In the genomic region with DNA sequence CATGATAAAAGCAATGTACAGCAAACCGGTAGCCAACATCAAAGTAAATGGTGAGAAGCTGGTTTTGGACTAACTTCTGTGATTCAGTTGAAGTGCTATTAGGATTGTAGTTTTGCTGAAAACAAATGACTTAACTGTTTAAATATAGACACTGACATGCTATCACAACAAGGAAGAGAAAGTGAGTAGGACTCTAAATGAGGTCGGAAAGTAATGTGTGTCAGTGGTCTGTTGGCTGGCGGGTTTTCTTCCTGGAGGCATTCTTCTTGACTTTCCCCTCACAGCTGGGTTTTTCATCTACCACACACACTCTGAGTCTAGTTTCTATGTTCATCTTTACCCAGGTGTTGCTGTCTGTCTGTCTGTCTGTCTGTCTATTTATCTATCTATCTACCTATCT, we compare ENCODE assay signal across 30 mouse cellular contexts.
"Had no signal": no experiment of that assay in that cellular context is flagged by ENCODE, and none has a peak within 500 bp of the region (broad histone marks: within the 10 kb centered on the region; RNA-seq: fewer than 3 reads in every experiment).

No protein-coding gene starts in this region.

- H3K4me1 ChIP-seq: limb, embryonic 15.5 days; liver, embryonic 12.5 days; liver, embryonic 13.5 days; liver, embryonic 15.5 days; lung, embryonic 15.5 days; megakaryocyte, embryonic 14.5 days; midbrain, embryonic 10.5 days; midbrain, embryonic 12.5 days; midbrain, embryonic 13.5 days; midbrain, embryonic 15.5 days; neural tube, embryonic 12.5 days had no signal

- H3K9me3 ChIP-seq: limb, embryonic 10.5 days; limb, embryonic 12.5 days; limb, embryonic 13.5 days; limb, embryonic 15.5 days; liver, embryonic 12.5 days; liver, embryonic 13.5 days; liver, embryonic 15.5 days; lung, embryonic 15.5 days; megakaryocyte, embryonic 14.5 days; midbrain, embryonic 10.5 days; midbrain, embryonic 12.5 days; midbrain, embryonic 13.5 days; midbrain, embryonic 15.5 days; neural tube, embryonic 12.5 days had no signal

- H3K36me3 ChIP-seq: limb, embryonic 10.5 days; limb, embryonic 12.5 days; limb, embryonic 13.5 days; limb, embryonic 15.5 days; liver, embryonic 12.5 days; liver, embryonic 13.5 days; liver, embryonic 15.5 days; lung, embryonic 15.5 days; midbrain, embryonic 10.5 days; midbrain, embryonic 12.5 days; midbrain, embryonic 13.5 days; midbrain, embryonic 15.5 days; neural tube, embryonic 12.5 days had no signal

- DNase-seq: left cerebral cortex, postnatal 4 days; liver; liver, embryonic 13.5 days; liver, postnatal 0 days; lung, adult 18-20 months; lung, adult 2 months; lung, embryonic 14.5 days; lung, postnatal 10 days; lung, postnatal 14 days; lung, postnatal 36 days; lung, postnatal 4 days; midbrain, embryonic 14.5 days had no signal

- H3K27me3 ChIP-seq: limb, embryonic 12.5 days; limb, embryonic 13.5 days; limb, embryonic 15.5 days; liver, embryonic 12.5 days; liver, embryonic 13.5 days; liver, embryonic 15.5 days; lung, embryonic 15.5 days; megakaryocyte, embryonic 14.5 days; midbrain, embryonic 12.5 days; midbrain, embryonic 13.5 days; midbrain, embryonic 15.5 days; neural tube, embryonic 12.5 days had no signal

- H3K4me2 ChIP-seq: limb, embryonic 12.5 days; limb, embryonic 13.5 days; limb, embryonic 15.5 days; liver, embryonic 11.5 days; liver, embryonic 12.5 days; liver, embryonic 13.5 days; liver, embryonic 15.5 days; lung, embryonic 14.5 days; lung, embryonic 15.5 days; midbrain, embryonic 11.5 days; midbrain, embryonic 12.5 days; midbrain, embryonic 13.5 days; midbrain, embryonic 15.5 days; neural tube, embryonic 12.5 days had no signal

- H3K27ac ChIP-seq: limb, embryonic 10.5 days; limb, embryonic 12.5 days; limb, embryonic 13.5 days; limb, embryonic 15.5 days; liver, embryonic 12.5 days; liver, embryonic 13.5 days; liver, embryonic 14.5 days; liver, embryonic 15.5 days; lung, embryonic 15.5 days; macrophage; midbrain, embryonic 10.5 days; midbrain, embryonic 12.5 days; midbrain, embryonic 13.5 days; midbrain, embryonic 15.5 days; neural tube, embryonic 12.5 days had no signal

- H3K9ac ChIP-seq: limb, embryonic 12.5 days; limb, embryonic 13.5 days; limb, embryonic 15.5 days; liver, embryonic 12.5 days; liver, embryonic 13.5 days; liver, embryonic 14.5 days; liver, embryonic 15.5 days; liver, postnatal 0 days; lung, embryonic 14.5 days; lung, embryonic 15.5 days; midbrain, embryonic 12.5 days; midbrain, embryonic 13.5 days; midbrain, embryonic 15.5 days; neural tube, embryonic 12.5 days had no signal

- H3K4me3 ChIP-seq: limb, embryonic 10.5 days; limb, embryonic 12.5 days; limb, embryonic 13.5 days; limb, embryonic 15.5 days; liver, embryonic 12.5 days; liver, embryonic 13.5 days; liver, embryonic 15.5 days; lung, embryonic 15.5 days; megakaryocyte, embryonic 14.5 days; midbrain, embryonic 10.5 days; midbrain, embryonic 12.5 days; midbrain, embryonic 13.5 days; midbrain, embryonic 15.5 days; myocyte; neural tube, embryonic 12.5 days had no signal
